In genomic region chr13:73271336-73272242, GRCm38 (mm10) we compare ENCODE assay signal across 9 mouse cellular contexts. TPM values are rescaled to one million over a fixed set of nuclear protein-coding genes. Genes with fewer than 3 reads are reported as not detected.
DNase-seq lines count a peak whose midpoint lies in the region; ATAC-seq and TF ChIP-seq lines count a peak whose summit lies in the region.
"Had no signal": no experiment of that assay in that cellular context is flagged by ENCODE, and none has a peak within 500 bp of the region (broad histone marks: within the 10 kb centered on the region; RNA-seq: fewer than 3 reads in every experiment).

No protein-coding gene starts in this region.

- peak overlapping the region; percentile 28 for H3K4me3 ChIP-seq in lung, embryonic 16.5 days (ENCODE audit: low read length)
- H3K4me3 ChIP-seq in forebrain, embryonic 15.5 days, result peak overlapping the region; percentile 32
- H3K4me3 ChIP-seq in limb, embryonic 14.5 days (replicated peaks; ENCODE audit: low read length), result peak overlapping the region; percentile 24
- H3K4me3 ChIP-seq in stomach, embryonic 16.5 days (replicated peaks; ENCODE audit: low read length), result peak overlapping the region; percentile 28
- H3K4me3 ChIP-seq: liver, embryonic 15.5 days had no signal

- TF ChIP-seq POLR2A in limb, embryonic 14.5 days (IDR thresholded peaks at IDR 0.05; ENCODE audit: borderline replicate concordance, extremely low read depth, insufficient read depth, insufficient read length), result no peak

- peak overlapping the region; percentile 40 for H3K4me2 ChIP-seq in lung, embryonic 16.5 days (ENCODE audit: low read depth, low read length)
- peak overlapping the region; percentile 49 for H3K4me2 ChIP-seq in forebrain, embryonic 15.5 days (replicated peaks)
- peak overlapping the region; percentile 39 for H3K4me2 ChIP-seq in limb, embryonic 14.5 days (replicated peaks; ENCODE audit: low read depth, low read length, severe bottlenecking)
- H3K4me2 ChIP-seq in stomach, embryonic 16.5 days (ENCODE audit: low read depth, low read length), result peak overlapping the region; percentile 25
- H3K4me2 ChIP-seq: liver, embryonic 15.5 days had no signal

- no peak for ATAC-seq in lung, embryonic 16.5 days (ENCODE audit: low read depth)
- no peak for ATAC-seq in forebrain, embryonic 15.5 days (replicated peaks)
- ATAC-seq in limb, embryonic 14.5 days (ENCODE audit: low FRiP score, low read depth), result no peak
- ATAC-seq in stomach, embryonic 16.5 days (ENCODE audit: insufficient read depth, low FRiP score), result no peak

- H3K4me1 ChIP-seq in lung, embryonic 16.5 days (replicated peaks; ENCODE audit: control insufficient read depth, insufficient read depth, low read length), result peaks cover 8% of the 10 kb centered on the region
- H3K4me1 ChIP-seq in forebrain, embryonic 15.5 days, result peaks cover 25% of the 10 kb centered on the region
- H3K4me1 ChIP-seq in limb, embryonic 14.5 days (ENCODE audit: control insufficient read depth, insufficient read depth, low read length), result peaks cover 4% of the 10 kb centered on the region; the same call in 1 of the 2 replicates
- H3K4me1 ChIP-seq in stomach, embryonic 16.5 days (ENCODE audit: control insufficient read depth, insufficient read depth, low read length), result peaks cover 5% of the 10 kb centered on the region; the same call in 1 of the 2 replicates
- H3K4me1 ChIP-seq: liver, embryonic 15.5 days had no signal

- H3K36me3 ChIP-seq in lung, embryonic 16.5 days (ENCODE audit: control insufficient read depth, insufficient read depth, low read length), result no peaks in the 10 kb centered on the region
- no peaks in the 10 kb centered on the region for H3K36me3 ChIP-seq in forebrain, embryonic 15.5 days
- H3K36me3 ChIP-seq in limb, embryonic 14.5 days (ENCODE audit: control insufficient read depth, insufficient read depth, low read length), result no peaks in the 10 kb centered on the region
- H3K36me3 ChIP-seq in stomach, embryonic 16.5 days (ENCODE audit: control insufficient read depth, insufficient read depth, low read length), result no peaks in the 10 kb centered on the region
- H3K36me3 ChIP-seq: liver, embryonic 15.5 days had no signal

- H3K27ac ChIP-seq in lung, embryonic 16.5 days (ENCODE audit: low read length), result no peak overlapping the region
- no peak overlapping the region for H3K27ac ChIP-seq in forebrain, embryonic 15.5 days (replicated peaks)
- no peak overlapping the region for H3K27ac ChIP-seq in limb, embryonic 14.5 days (replicated peaks; ENCODE audit: low read depth, low read length)
- no peak overlapping the region for H3K27ac ChIP-seq in stomach, embryonic 16.5 days (ENCODE audit: low read length)
- H3K27ac ChIP-seq: liver, embryonic 15.5 days had no signal

- H3K9ac ChIP-seq in lung, embryonic 16.5 days (ENCODE audit: low read length), result no peak overlapping the region
- no peak overlapping the region for H3K9ac ChIP-seq in forebrain, embryonic 15.5 days (replicated peaks)
- H3K9ac ChIP-seq in limb, embryonic 14.5 days (ENCODE audit: low read depth, low read length, severe bottlenecking), result no peak overlapping the region
- no peak overlapping the region for H3K9ac ChIP-seq in stomach, embryonic 16.5 days (ENCODE audit: low read length)
- H3K9ac ChIP-seq: liver, embryonic 15.5 days had no signal

- WGBS in lung, embryonic 16.5 days, result 1% methylated on average over 53 of the region's 53 CpGs
- WGBS in forebrain, embryonic 15.5 days, result under 1% methylated on average over 53 of the region's 53 CpGs
- 3% methylated on average over 53 of the region's 53 CpGs for WGBS in limb, embryonic 14.5 days
- 1% methylated on average over 53 of the region's 53 CpGs for WGBS in stomach, embryonic 16.5 days

- H3K27me3 ChIP-seq in lung, embryonic 16.5 days (ENCODE audit: control insufficient read depth, insufficient read depth, low read depth, low read length), result peaks cover 80% of the 10 kb centered on the region
- H3K27me3 ChIP-seq in forebrain, embryonic 15.5 days, result peaks cover 80% of the 10 kb centered on the region
- peaks cover 82% of the 10 kb centered on the region for H3K27me3 ChIP-seq in limb, embryonic 14.5 days (ENCODE audit: control insufficient read depth, insufficient read depth, low read length)
- H3K27me3 ChIP-seq in stomach, embryonic 16.5 days (ENCODE audit: control insufficient read depth, insufficient read depth, low read length), result peaks cover 77% of the 10 kb centered on the region

- no peak for DNase-seq in lung, postnatal 10 days
- no peak for DNase-seq in limb, embryonic 14.5 days (ENCODE audit: low spot score)
- DNase-seq in layer of hippocampus, postnatal 36 days, result no peak
- no peak for DNase-seq in cerebellum, adult 9-10 months
- DNase-seq in cerebellum, postnatal 36 days, result no peak

- no peaks in the 10 kb centered on the region for H3K9me3 ChIP-seq in lung, embryonic 16.5 days (ENCODE audit: control insufficient read depth, low read length)
- no peaks in the 10 kb centered on the region for H3K9me3 ChIP-seq in forebrain, embryonic 15.5 days
- H3K9me3 ChIP-seq in limb, embryonic 14.5 days (ENCODE audit: control insufficient read depth, low read length), result no peaks in the 10 kb centered on the region
- no peaks in the 10 kb centered on the region for H3K9me3 ChIP-seq in stomach, embryonic 16.5 days (replicated peaks; ENCODE audit: control insufficient read depth, low read length)
- H3K9me3 ChIP-seq: liver, embryonic 15.5 days had no signal

RNA-seq across cellular contexts. Expression of gene Irx4, which starts 11.3 kb away (rescaled TPM):
- 0.20 TPM in 1 of 2 replicates, not detected in the other for polyA plus RNA-seq in lung, embryonic 16.5 days (2015; fragmentation: Nextera tagmentation; extraction: Ambion mirVana)
- polyA plus RNA-seq in forebrain, embryonic 15.5 days (2015; fragmentation: Nextera tagmentation; extraction: Ambion mirVana), result 0.09 TPM in 1 of 2 replicates, not detected in the other
- polyA plus RNA-seq in limb, embryonic 14.5 days (2012; rRNA removed), result 6.7 and 7.4 TPM in 2 replicates
- 8.9 TPM in 2 replicates for polyA plus RNA-seq in limb, embryonic 14.5 days (2014; fragmentation: Nextera tagmentation; extraction: Ambion mirVana)
- polyA plus RNA-seq in stomach, embryonic 16.5 days (2015; fragmentation: Nextera tagmentation; extraction: Ambion mirVana), result 0.05 and 0.12 TPM in 2 replicates
- total RNA-seq in layer of hippocampus, postnatal 36 days (2021), result not detected
- polyA plus RNA-seq: liver, embryonic 15.5 days had no signal

RNA-seq across cellular contexts. Expression of gene Mrpl36, which starts 56.7 kb away (rescaled TPM):
- polyA plus RNA-seq in lung, embryonic 16.5 days (2015; fragmentation: Nextera tagmentation; extraction: Ambion mirVana), result 122 and 124 TPM in 2 replicates
- polyA plus RNA-seq in forebrain, embryonic 15.5 days (2015; fragmentation: Nextera tagmentation; extraction: Ambion mirVana), result 91.0 and 99.8 TPM in 2 replicates
- 91.9 and 102 TPM in 2 replicates for polyA plus RNA-seq in limb, embryonic 14.5 days (2012; rRNA removed)
- 116 and 122 TPM in 2 replicates for polyA plus RNA-seq in limb, embryonic 14.5 days (2014; fragmentation: Nextera tagmentation; extraction: Ambion mirVana)
- 122 and 125 TPM in 2 replicates for polyA plus RNA-seq in stomach, embryonic 16.5 days (2015; fragmentation: Nextera tagmentation; extraction: Ambion mirVana)
- total RNA-seq in layer of hippocampus, postnatal 36 days (2021), result 10 to 100 TPM; 35.2 to 42.5 TPM

RNA-seq across cellular contexts. Expression of gene Ndufs6, which starts 56.8 kb away (rescaled TPM):
- 403 and 405 TPM in 2 replicates for polyA plus RNA-seq in lung, embryonic 16.5 days (2015; fragmentation: Nextera tagmentation; extraction: Ambion mirVana)
- 357 and 367 TPM in 2 replicates for polyA plus RNA-seq in forebrain, embryonic 15.5 days (2015; fragmentation: Nextera tagmentation; extraction: Ambion mirVana)
- 159 and 199 TPM in 2 replicates for polyA plus RNA-seq in limb, embryonic 14.5 days (2012; rRNA removed)
- polyA plus RNA-seq in limb, embryonic 14.5 days (2014; fragmentation: Nextera tagmentation; extraction: Ambion mirVana), result 377 and 393 TPM in 2 replicates
- 368 and 371 TPM in 2 replicates for polyA plus RNA-seq in stomach, embryonic 16.5 days (2015; fragmentation: Nextera tagmentation; extraction: Ambion mirVana)
- 100 to 1,000 TPM; 170 to 174 TPM for total RNA-seq in layer of hippocampus, postnatal 36 days (2021)
